Mouse (Mus musculus) heart, adult 2 months (tissue): ENCODE measurements around the gene Gabbr1.

Experiments
- CTCF ChIP-seq: fragments of 200-600 bp; IDR thresholded peaks from 2 replicates; pipeline ENCODE4 v1.8.1; 2022; ENCODE audit warnings: antibody characterized with exemption, mild to moderate bottlenecking, moderate library complexity
- EP300 ChIP-seq: fragments of 200-500 bp; IDR thresholded peaks from 2 replicates; pipeline ENCODE4 v1.6.1; 2011; ENCODE audit warnings: low read depth, low read length, control low read depth; ENCODE audit not compliant: insufficient read depth

- TF ChIP-seq CTCF (no peak), EP300 (no peak)
Measured at GRCm38 (mm10) chr17:37012141-37012540, 33.6 kb upstream of the Gabbr1 start.
